ENCODE assay signal across 16 mouse cellular contexts in the genomic region with DNA sequence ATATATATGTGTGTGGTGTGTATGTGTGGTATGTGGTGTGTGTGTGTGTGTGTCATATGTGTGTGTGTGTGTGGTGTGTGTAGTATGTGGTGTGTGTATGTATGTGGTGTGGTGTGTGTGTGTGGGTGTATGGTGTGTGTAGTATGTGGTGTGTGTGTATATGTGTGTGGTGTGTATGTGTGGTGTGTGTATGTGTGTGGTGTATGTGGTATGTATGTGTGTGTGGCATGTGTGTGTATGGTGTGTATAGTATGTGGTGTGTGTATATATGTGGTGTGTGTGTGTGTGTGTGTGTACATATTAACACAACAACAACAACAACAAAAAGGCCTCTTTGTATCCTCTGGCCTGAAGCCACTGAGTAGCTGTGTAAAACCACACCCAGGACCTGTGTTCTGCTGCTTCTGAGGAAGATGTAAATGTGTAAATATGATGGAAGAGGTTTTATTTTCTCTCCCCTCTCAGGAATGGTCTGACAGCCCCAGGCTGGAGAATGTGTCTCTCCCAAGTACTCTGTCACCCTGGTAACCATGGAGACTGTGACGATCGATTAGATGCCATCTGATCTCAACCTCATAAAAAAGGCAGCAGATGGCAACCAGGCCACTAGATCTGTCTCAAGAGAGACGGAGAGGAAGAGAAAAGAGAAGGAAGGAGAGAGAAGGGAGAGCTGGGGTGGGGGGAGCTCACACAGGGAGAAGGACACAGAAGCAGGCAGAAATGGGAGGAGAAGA. TPM values are rescaled to one million over a fixed set of nuclear protein-coding genes. Genes with fewer than 3 reads are reported as not detected.
A peak's percentile ranks its signal among the peaks of the same experiment; 100 is the strongest.
DNase-seq lines count a peak whose midpoint lies in the region; ATAC-seq and TF ChIP-seq lines count a peak whose summit lies in the region.
"Had no signal": no experiment of that assay in that cellular context is flagged by ENCODE, and none has a peak within 500 bp of the region (broad histone marks: within the 10 kb centered on the region; RNA-seq: fewer than 3 reads in every experiment).

No protein-coding gene starts in this region.

- H3K4me2 ChIP-seq in lung, embryonic 14.5 days: no peak overlapping the region
- no peak overlapping the region for H3K4me2 ChIP-seq in forebrain, embryonic 14.5 days (ENCODE audit: low read length)
- H3K4me2 ChIP-seq: heart, embryonic 13.5 days; lung, embryonic 15.5 days had no signal

- H3K4me1 ChIP-seq in lung, embryonic 14.5 days (ENCODE audit: insufficient read depth): no peaks in the 10 kb centered on the region
- peaks cover 15% of the 10 kb centered on the region; the same call in 1 of the 2 replicates for H3K4me1 ChIP-seq in forebrain, embryonic 14.5 days (ENCODE audit: control insufficient read depth, insufficient read depth, low read length)
- H3K4me1 ChIP-seq in midbrain, embryonic 10.5 days: peaks cover 32% of the 10 kb centered on the region
- H3K4me1 ChIP-seq: lung, embryonic 15.5 days had no signal

- 23% methylated on average over 3 of the region's 3 CpGs for WGBS in lung, embryonic 14.5 days
- 33% methylated on average over 3 of the region's 3 CpGs for WGBS in forebrain, embryonic 14.5 days
- 44% methylated on average over 3 of the region's 3 CpGs for WGBS in midbrain, embryonic 10.5 days

- ATAC-seq in lung, embryonic 14.5 days (ENCODE audit: insufficient read depth): 0 out of 2 replicates have a peak, but pooled peaks have one; percentile 31
- ATAC-seq in forebrain, embryonic 14.5 days: peak; percentile 54; the same call in 1 of the 2 replicates
- ATAC-seq: CD4-positive, CD25-positive, alpha-beta regulatory T cell, adult 4 months had no signal

- H3K27me3 ChIP-seq in lung, embryonic 14.5 days (ENCODE audit: insufficient read depth, low read length): no peaks in the 10 kb centered on the region
- H3K27me3 ChIP-seq in forebrain, embryonic 14.5 days (replicated peaks; ENCODE audit: control insufficient read depth, insufficient read depth, low read length): no peaks in the 10 kb centered on the region
- H3K27me3 ChIP-seq in midbrain, embryonic 10.5 days (ENCODE audit: low read depth, poor library complexity, severe bottlenecking): peaks cover 27% of the 10 kb centered on the region
- H3K27me3 ChIP-seq: heart, embryonic 13.5 days; lung, embryonic 15.5 days had no signal

- no peak overlapping the region for H3K27ac ChIP-seq in lung, embryonic 14.5 days (ENCODE audit: low read depth)
- peak overlapping the region; percentile 71; the same call in 1 of the 2 replicates for H3K27ac ChIP-seq in forebrain, embryonic 14.5 days (ENCODE audit: low read depth, low read length)
- H3K27ac ChIP-seq in midbrain, embryonic 10.5 days (replicated peaks): peak overlapping the region; percentile 79
- H3K27ac ChIP-seq: heart, embryonic 13.5 days; lung, embryonic 15.5 days had no signal

- TF ChIP-seq CTCF in lung, embryonic 14.5 days (IDR thresholded peaks at IDR 0.05; ENCODE audit: low read depth): no peak

- no peak for DNase-seq in lung, embryonic 14.5 days
- DNase-seq in lung, adult 18-20 months: no peak
- DNase-seq in forebrain, embryonic 14.5 days (ENCODE audit: low spot score): peak; percentile 56
- DNase-seq in midbrain, embryonic 10.5 days (ENCODE audit: low spot score): peak; percentile 47
- peak; percentile 74 for DNase-seq in retina, embryonic 14.5 days (ENCODE audit: low spot score)
- DNase-seq in cerebellum, adult 18-20 months: no peak
- no peak for DNase-seq in adrenal gland, adult 8-10 months
- no peak for DNase-seq in adrenal gland, postnatal 10 days
- DNase-seq: adrenal gland, postnatal 36 days; kidney, adult 11 months; right cerebral cortex, postnatal 4 days; thymus, adult 18-20 months had no signal

- H3K4me3 ChIP-seq in lung, embryonic 14.5 days (ENCODE audit: low read depth, low read length): no peak overlapping the region
- no peak overlapping the region for H3K4me3 ChIP-seq in forebrain, embryonic 14.5 days (ENCODE audit: low read depth, low read length)
- no peak overlapping the region for H3K4me3 ChIP-seq in midbrain, embryonic 10.5 days
- H3K4me3 ChIP-seq: heart, embryonic 13.5 days; lung, embryonic 15.5 days had no signal

- no peaks in the 10 kb centered on the region for H3K9me3 ChIP-seq in lung, embryonic 14.5 days (ENCODE audit: low read depth, low read length)
- no peaks in the 10 kb centered on the region for H3K9me3 ChIP-seq in forebrain, embryonic 14.5 days (replicated peaks; ENCODE audit: control insufficient read depth, low read length)
- no peaks in the 10 kb centered on the region for H3K9me3 ChIP-seq in midbrain, embryonic 10.5 days (replicated peaks)
- H3K9me3 ChIP-seq: heart, embryonic 13.5 days; lung, embryonic 15.5 days had no signal

- H3K9ac ChIP-seq in lung, embryonic 14.5 days: no peak overlapping the region
- no peak overlapping the region; the same call in 1 of the 2 replicates for H3K9ac ChIP-seq in forebrain, embryonic 14.5 days (ENCODE audit: low read length)
- H3K9ac ChIP-seq: heart, embryonic 13.5 days; lung, embryonic 15.5 days had no signal

- no peaks in the 10 kb centered on the region for H3K36me3 ChIP-seq in lung, embryonic 14.5 days (ENCODE audit: insufficient read depth)
- H3K36me3 ChIP-seq in forebrain, embryonic 14.5 days (ENCODE audit: control insufficient read depth, insufficient read depth, low read length): no peaks in the 10 kb centered on the region
- H3K36me3 ChIP-seq in midbrain, embryonic 10.5 days: no peaks in the 10 kb centered on the region
- H3K36me3 ChIP-seq: heart, embryonic 13.5 days; lung, embryonic 15.5 days had no signal

RNA-seq across cellular contexts. Expression of a gene that starts 42.7 kb away (rescaled TPM):
- 5.1 and 5.4 TPM in 2 replicates for polyA plus RNA-seq in lung, embryonic 14.5 days (2014; fragmentation: Nextera tagmentation; extraction: Ambion mirVana)
- polyA plus RNA-seq in forebrain, embryonic 14.5 days (2014; fragmentation: Nextera tagmentation; extraction: Ambion mirVana): 4.0 and 4.4 TPM in 2 replicates
- 3.7 and 5.0 TPM in 2 replicates for polyA plus RNA-seq in midbrain, embryonic 10.5 days (2016; fragmentation: Nextera tagmentation; extraction: Ambion mirVana)
- total RNA-seq in adrenal gland, adult 8-10 months (2022): 10 to 100 TPM in 2 of 4 experiments, 1 to 10 TPM in 2; 6.7 to 18.1 (median 12.5) TPM
- 1 to 10 TPM; 6.4 to 7.6 TPM for total RNA-seq in adrenal gland, postnatal 10 days (2021)

RNA-seq across cellular contexts. Expression of a gene that starts 42.9 kb away (rescaled TPM):
- not detected in 2 replicates for polyA plus RNA-seq in lung, embryonic 14.5 days (2014; fragmentation: Nextera tagmentation; extraction: Ambion mirVana)
- polyA plus RNA-seq in forebrain, embryonic 14.5 days (2014; fragmentation: Nextera tagmentation; extraction: Ambion mirVana): 18.4 and 20.5 TPM in 2 replicates
- polyA plus RNA-seq in midbrain, embryonic 10.5 days (2016; fragmentation: Nextera tagmentation; extraction: Ambion mirVana): 33.8 and 58.4 TPM in 2 replicates
- not detected for total RNA-seq in adrenal gland, adult 8-10 months (2022)
- under 1 TPM in 1 of 2 experiments, not detected in 1; 0.09 TPM for total RNA-seq in adrenal gland, postnatal 10 days (2021)
- total RNA-seq: adrenal gland, postnatal 36 days; gastrocnemius, adult 18-20 months had no signal
- polyA plus RNA-seq: CD4-positive, CD25-positive, alpha-beta regulatory T cell, adult 4 months; heart, embryonic 13.5 days had no signal

Comparison
In these comparisons a context has a peak if more than half of its experiments do, and no peak if none do; other contexts are left out.
1. DNase-seq: peak in forebrain, embryonic 14.5 days (single experiment), midbrain, embryonic 10.5 days (single experiment) and retina, embryonic 14.5 days (single experiment); none in lung, embryonic 14.5 days (single experiment), lung, adult 18-20 months (0 of 2), cerebellum, adult 18-20 months (0 of 2), adrenal gland, adult 8-10 months (single experiment) and adrenal gland, postnatal 10 days (single experiment).
2. RNA of a gene that starts 42.9 kb away (polyA plus RNA-seq): 33.8 to 58.4 TPM in midbrain, embryonic 10.5 days and 18.4 to 20.5 TPM in forebrain, embryonic 14.5 days; not detected in lung, embryonic 14.5 days; every median in the first group is over 10 times any median in the second.